Mouse (Mus musculus) MN1 (cell line): ENCODE results near the gene Mga.

ENCODE experiments used
- DNase-seq: peaks from one replicate; pipeline ENCODE4 v3.0.0-alpha.2; 2016; ENCODE audit warnings: low spot score

Gene Mga

GRCm38 (mm10) chr2:119897090-119897732 lies at the start of gene Mga:
Gene Mga (plus strand): TSS chr2:119897228.
- peak; percentile 91 for DNase-seq

- DNase-seq = no peak
These were observed 43.2 kb upstream of the Mga start for GRCm38 (mm10) chr2:119853811-119854210.

- DNase-seq = no peak
These were observed 41.6 kb upstream of the Mga start for GRCm38 (mm10) chr2:119855310-119855850.

GRCm38 (mm10) chr2:119857341-119857740 lies 39.7 kb upstream of the Mga start:
- DNase-seq = no peak

GRCm38 (mm10) chr2:119864484-119864883 lies 32.5 kb upstream of the Mga start:
- no peak for DNase-seq

GRCm38 (mm10) chr2:119872371-119873104 lies 24.5 kb upstream of the Mga start:
- DNase-seq = no peak

- no peak for DNase-seq
These were observed 23.9 kb upstream of the Mga start for GRCm38 (mm10) chr2:119873105-119873464.

GRCm38 (mm10) chr2:119875981-119876380 lies 21.0 kb upstream of the Mga start:
- DNase-seq = no peak

- DNase-seq = no peak
These were observed 9.8 kb upstream of the Mga start for GRCm38 (mm10) chr2:119887201-119887600.

- DNase-seq = no peak
These were observed 407 bp upstream of the Mga start for GRCm38 (mm10) chr2:119896553-119897089.

- peak; percentile 10 for DNase-seq
These were observed 1.1 kb downstream of the Mga start for GRCm38 (mm10) chr2:119898141-119898594.

- DNase-seq = no peak
These were observed 19.0 kb downstream of the Mga start for GRCm38 (mm10) chr2:119916007-119916406.

GRCm38 (mm10) chr2:119917631-119918369 lies 20.8 kb downstream of the Mga start:
- no peak for DNase-seq

GRCm38 (mm10) chr2:119970571-119970970 lies 73.5 kb downstream of the Mga start:
- peak; percentile 71 for DNase-seq

- peak; percentile 25 for DNase-seq
These were observed 74.3 kb downstream of the Mga start for GRCm38 (mm10) chr2:119971316-119971715.

GRCm38 (mm10) chr2:119971837-119972536 lies 75.0 kb downstream of the Mga start:
- peak; percentile 95 for DNase-seq

GRCm38 (mm10) chr2:119972537-119972879 lies 75.5 kb downstream of the Mga start, which contains the start of gene Mapkbp1:
Gene Mapkbp1 (plus strand): TSS chr2:119972699.
- DNase-seq = no peak

- no peak for DNase-seq
These were observed 83.4 kb downstream of the Mga start for GRCm38 (mm10) chr2:119980343-119980986.

- DNase-seq = peak; percentile 28
These were observed 84.6 kb downstream of the Mga start for GRCm38 (mm10) chr2:119981631-119982030.

- DNase-seq = no peak
These were observed 88.8 kb downstream of the Mga start for GRCm38 (mm10) chr2:119985871-119986270.

GRCm38 (mm10) chr2:119986369-119986768 lies 89.3 kb downstream of the Mga start:
- no peak for DNase-seq
